Mouse (Mus musculus): ENCODE data around the gene Dot1l.

DNA sequence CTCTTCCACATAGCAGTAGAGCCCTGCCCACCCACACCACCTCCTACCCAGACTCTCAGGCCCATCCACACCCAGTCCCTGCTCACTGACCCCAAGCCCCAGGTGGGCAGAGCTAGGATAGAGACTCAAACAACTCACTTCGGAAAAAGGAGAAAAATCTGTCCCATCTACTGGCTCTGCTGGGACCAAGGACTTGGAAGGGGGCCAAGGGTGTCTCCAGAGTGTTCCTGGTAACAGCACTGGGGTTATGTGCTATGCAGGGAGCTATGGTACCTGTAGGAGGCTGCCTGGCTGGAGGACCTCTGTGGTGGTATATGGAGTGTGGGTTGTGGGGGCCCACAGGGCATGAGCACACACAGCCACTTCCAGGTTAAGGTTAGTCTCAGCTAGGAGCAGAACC, 37.7 kb upstream of the Dot1l start:
- TF ChIP-seq GATA1 (IDR thresholded peaks at IDR 0.05; ENCODE audit: low read length) (no peak), TAL1 (IDR thresholded peaks at IDR 0.05; ENCODE audit: low read length) (no peak)
